Mouse (Mus musculus) testis, adult 2 months (tissue): ENCODE measurements around the gene Plekhb2. TPM values are rescaled to one million over a fixed set of nuclear protein-coding genes. Genes with fewer than 3 reads are reported as not detected.

Source experiments
- H3K27ac ChIP-seq: fragments of 200-500 bp; 2 replicates; pipeline ENCODE4 v1.5.1; 2012; ENCODE audit warnings: low read depth, low read length; ENCODE audit not compliant: control insufficient read depth, insufficient read depth
- H3K27me3 ChIP-seq: fragments of 200-500 bp; 2 replicates; pipeline ENCODE4 v1.6.1; 2012; ENCODE audit warnings: mild to moderate bottlenecking, low read length, moderate library complexity; ENCODE audit not compliant: control insufficient read depth, insufficient read depth
- H3K36me3 ChIP-seq: fragments of 200-500 bp; 2 replicates; pipeline ENCODE4 v1.6.1; 2012; ENCODE audit warnings: mild to moderate bottlenecking, low read length; ENCODE audit not compliant: control insufficient read depth, insufficient read depth
- H3K4me1 ChIP-seq: fragments of 200-500 bp; 2 replicates; pipeline ENCODE4 v1.6.1; 2012; ENCODE audit warnings: low read length; ENCODE audit not compliant: control insufficient read depth, insufficient read depth
- H3K4me3 ChIP-seq: fragments of 200-500 bp; 2 replicates; pipeline ENCODE4 v1.5.1; 2012; ENCODE audit warnings: low read depth, mild to moderate bottlenecking, low read length, moderate library complexity, mixed read lengths; ENCODE audit not compliant: control insufficient read depth
- CTCF ChIP-seq: fragments of 200-500 bp; IDR thresholded peaks from 2 replicates; pipeline ENCODE4 v1.5.1; 2012; ENCODE audit warnings: low read depth, mild to moderate bottlenecking, inconsistent platforms, low read length, moderate library complexity; ENCODE audit not compliant: control insufficient read depth, insufficient read depth, insufficient replicate concordance
- POLR2A ChIP-seq: fragments of 200-500 bp; IDR thresholded peaks from 2 replicates; pipeline ENCODE4 v1.6.1; 2012; ENCODE audit warnings: low read depth, mild to moderate bottlenecking, inconsistent platforms, low read length, moderate library complexity; ENCODE audit not compliant: control insufficient read depth
- polyA plus RNA-seq: library from polyadenylated mRNA; depleted of rRNA; stranded (reverse); fragments of >200 nt; gene quantifications from 2 replicates; pipeline ENCODE4 v1.2.3, GENCODE M21; 2012

Plekhb2 gene
- polyA plus RNA-seq, 1 experiment = 12.7 TPM

DNA sequence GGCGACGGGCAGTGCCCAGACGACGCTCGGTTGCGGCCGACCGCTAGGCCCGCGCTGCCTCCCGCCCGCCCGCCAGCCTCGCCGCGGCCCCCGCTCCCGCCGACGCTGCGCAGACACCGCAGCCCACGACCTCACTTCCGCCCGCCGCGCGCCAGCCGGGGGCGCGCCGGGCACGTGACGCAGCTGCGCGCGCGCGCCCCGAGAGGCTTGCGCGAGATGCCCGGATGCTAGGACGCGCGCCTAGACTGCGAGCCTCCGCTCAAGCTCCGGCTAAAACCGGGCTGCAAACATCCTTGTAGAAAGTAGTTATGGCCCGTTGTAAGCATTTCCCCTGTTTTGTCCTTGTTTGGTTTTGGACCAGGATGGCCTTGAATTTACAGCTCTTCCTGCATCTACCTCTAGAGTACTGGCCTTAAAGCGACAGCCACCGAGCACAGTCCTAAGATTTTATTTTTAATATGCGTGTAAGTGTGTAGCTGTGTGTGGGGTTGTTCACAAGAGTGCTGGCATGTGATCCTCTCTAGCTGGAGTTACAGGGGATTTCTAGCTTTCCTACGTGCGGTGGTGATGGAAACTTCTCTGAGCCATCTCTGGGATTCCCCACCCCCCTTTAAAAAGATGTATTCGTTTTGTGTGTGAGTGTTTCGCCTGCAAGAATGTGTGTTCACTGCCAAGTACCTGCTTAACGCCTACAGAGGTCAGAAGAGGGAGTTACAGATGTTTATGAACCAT, 6.7 kb upstream of the Plekhb2 start, which contains the start of gene Fam168b:
Gene Fam168b (minus strand): TSS at position 179 of the 732 bp plus-strand sequence.
- no peak for TF ChIP-seq CTCF
- TF ChIP-seq POLR2A = peak; percentile 80
- Histone ChIP-seq H3K27ac (peak within 1 kb of the TSS; percentile 93), H3K4me3 (peak within 1 kb of the TSS; percentile 98)

DNA sequence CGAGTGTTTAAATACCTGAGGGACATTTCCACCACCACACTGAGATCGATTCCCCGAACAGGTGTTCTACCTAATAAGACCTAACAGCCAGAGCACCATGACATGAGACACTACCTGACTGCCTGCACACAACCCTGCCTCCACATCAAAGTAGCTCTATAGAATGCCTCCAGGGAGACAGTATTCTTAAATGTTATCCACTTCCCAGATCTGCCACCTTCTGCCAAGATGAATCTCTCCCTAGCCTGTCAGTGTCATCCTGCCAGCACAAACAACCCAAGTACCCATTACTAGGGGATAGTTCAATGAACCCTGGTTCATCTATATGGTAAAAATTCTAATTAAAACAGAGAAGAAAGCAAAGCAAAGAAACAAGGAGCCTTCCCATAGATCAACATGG, 2.7 kb upstream of the Plekhb2 start:
- H3K4me1 ChIP-seq = peaks cover 7% of the 10 kb centered on the region
- no peak overlapping the region for H3K4me3 ChIP-seq
- no peaks in the 10 kb centered on the region for H3K36me3 ChIP-seq
- no peaks in the 10 kb centered on the region for H3K27me3 ChIP-seq
- H3K27ac ChIP-seq = no peak overlapping the region
- TF ChIP-seq POLR2A (no peak), CTCF (no peak)

More for the DNA sequence above, 6.7 kb upstream of the Plekhb2 start, which contains the start of gene Fam168b:
- Histone ChIP-seq H3K27me3 (no peaks in the 10 kb centered on the region), H3K36me3 (no peaks in the 10 kb centered on the region), H3K4me1 (peaks cover 2% of the 10 kb centered on the region; the same call in 1 of the 2 replicates)

- Histone ChIP-seq H3K36me3 (no peaks in the 10 kb centered on the region), H3K4me3 (peak overlapping the region; percentile 81), H3K4me1 (peaks cover 7% of the 10 kb centered on the region), H3K27me3 (no peaks in the 10 kb centered on the region), H3K27ac (no peak overlapping the region)
- no peak for TF ChIP-seq CTCF
- no peak for TF ChIP-seq POLR2A
These were observed 764 bp downstream of the Plekhb2 start for GRCm38 (mm10) chr1:34850343-34851136.

GRCm38 (mm10) chr1:34851562-34851961, 1.8 kb downstream of the Plekhb2 start:
- peaks cover 7% of the 10 kb centered on the region for H3K4me1 ChIP-seq
- no peaks in the 10 kb centered on the region for H3K27me3 ChIP-seq
- no peak overlapping the region for H3K27ac ChIP-seq
- no peak for TF ChIP-seq POLR2A
- TF ChIP-seq CTCF = no peak
- H3K36me3 ChIP-seq = no peaks in the 10 kb centered on the region
- H3K4me3 ChIP-seq = no peak overlapping the region; the same call in 1 of the 2 replicates

GRCm38 (mm10) chr1:34852116-34852878, 2.5 kb downstream of the Plekhb2 start:
- peaks cover 7% of the 10 kb centered on the region for H3K4me1 ChIP-seq
- no peak overlapping the region for H3K4me3 ChIP-seq
- H3K27me3 ChIP-seq = no peaks in the 10 kb centered on the region
- TF ChIP-seq POLR2A = no peak
- no peak for TF ChIP-seq CTCF
- no peak overlapping the region for H3K27ac ChIP-seq
- H3K36me3 ChIP-seq = no peaks in the 10 kb centered on the region

DNA sequence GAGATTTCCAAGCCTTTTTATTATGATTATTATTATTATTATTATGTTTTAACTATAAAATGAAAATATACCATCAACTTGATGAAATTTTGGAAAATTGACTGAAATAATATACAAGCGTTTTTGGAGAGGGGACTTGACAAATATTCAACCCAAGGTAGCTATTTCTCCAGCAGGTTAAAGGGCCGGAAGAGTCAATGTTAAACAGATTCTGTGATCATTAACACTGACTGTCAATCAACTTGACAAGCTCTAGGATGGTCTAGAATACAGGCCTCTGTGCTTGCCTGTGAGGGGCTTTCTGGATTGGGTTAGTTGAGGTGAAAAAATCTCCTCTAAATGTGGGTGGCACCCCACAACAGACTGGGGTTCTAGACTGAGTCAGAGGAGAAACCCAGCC, 4.0 kb downstream of the Plekhb2 start:
- no peak overlapping the region for H3K27ac ChIP-seq
- H3K4me3 ChIP-seq = no peak overlapping the region
- no peaks in the 10 kb centered on the region for H3K27me3 ChIP-seq
- H3K4me1 ChIP-seq = peaks cover 7% of the 10 kb centered on the region
- H3K36me3 ChIP-seq = no peaks in the 10 kb centered on the region
- no peak for TF ChIP-seq CTCF
- TF ChIP-seq POLR2A = no peak

- peaks cover 4% of the 10 kb centered on the region; the same call in 1 of the 2 replicates for H3K4me1 ChIP-seq
- H3K27me3 ChIP-seq = no peaks in the 10 kb centered on the region
- H3K36me3 ChIP-seq = no peaks in the 10 kb centered on the region
- no peak for TF ChIP-seq POLR2A
- TF ChIP-seq CTCF = no peak
- no peak overlapping the region for H3K4me3 ChIP-seq
- no peak overlapping the region for H3K27ac ChIP-seq
These were observed 5.4 kb downstream of the Plekhb2 start for GRCm38 (mm10) chr1:34855056-34855739.
